Mouse (Mus musculus) heart, postnatal 0 days (tissue): ENCODE results near the gene Hic2.
A peak's percentile ranks its signal among the peaks of the same experiment; 100 is the strongest.

ENCODE experiments used
- CTCF ChIP-seq: IDR thresholded peaks from 2 replicates; pipeline ENCODE4 v1.5.1; 2016; ENCODE audit warnings: antibody characterized with exemption, control low read depth, low read depth
- EP300 ChIP-seq: IDR thresholded peaks from 2 replicates; pipeline ENCODE4 v1.6.1; 2016; ENCODE audit warnings: antibody characterized with exemption, low read depth

GRCm38 (mm10) chr16:17292751-17293150 is 59.4 kb downstream of the Hic2 start:
- TF ChIP-seq EP300 (no peak), CTCF (peak; percentile 93)
